10 mouse cellular contexts compared by ENCODE assay signal in the genomic region with DNA sequence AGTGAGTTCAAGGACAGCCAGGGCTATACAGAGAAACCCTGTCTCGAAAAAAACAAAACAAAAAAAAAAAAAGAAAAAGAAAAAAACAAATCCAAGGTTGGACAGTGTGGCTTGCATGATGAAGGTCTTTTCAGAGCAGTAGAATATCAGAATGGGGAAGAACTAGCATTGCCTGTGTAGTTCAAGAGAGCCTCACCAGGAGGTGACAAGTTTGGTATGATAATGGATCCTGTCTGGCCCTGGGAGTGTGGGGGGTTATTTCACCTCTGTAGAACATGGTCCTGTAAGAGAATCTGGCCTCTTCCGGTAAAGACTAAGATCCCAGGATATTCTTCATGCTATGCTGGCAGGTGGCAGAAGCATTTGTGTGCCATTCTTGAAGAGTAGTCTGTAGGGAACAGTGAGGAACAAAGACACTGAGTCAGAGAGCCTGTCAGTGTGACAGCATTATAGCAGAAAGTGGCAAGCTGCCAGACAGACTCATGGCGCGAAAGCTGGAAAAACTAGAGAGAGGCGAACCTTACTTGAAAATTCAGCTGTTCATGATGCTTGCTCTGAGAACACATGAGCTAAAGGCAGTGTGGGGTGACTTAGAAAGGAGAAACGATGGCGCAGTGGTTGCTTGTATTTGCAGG. TPM values are rescaled to one million over a fixed set of nuclear protein-coding genes. Genes with fewer than 3 reads are reported as not detected.
DNase-seq lines count a peak whose midpoint lies in the region; ATAC-seq and TF ChIP-seq lines count a peak whose summit lies in the region.
"Had no signal": no experiment of that assay in that cellular context is flagged by ENCODE, and none has a peak within 500 bp of the region (broad histone marks: within the 10 kb centered on the region; RNA-seq: fewer than 3 reads in every experiment).

No protein-coding gene starts in this region.

- H3K9ac ChIP-seq in midbrain, embryonic 16.5 days (ENCODE audit: low read depth, low read length), result no peak overlapping the region
- H3K9ac ChIP-seq: liver, embryonic 15.5 days had no signal

- H3K4me2 ChIP-seq in midbrain, embryonic 16.5 days (ENCODE audit: low read length), result no peak overlapping the region
- H3K4me2 ChIP-seq: liver, embryonic 15.5 days had no signal

- TF ChIP-seq CTCF in brain, embryonic 14.5 days (IDR thresholded peaks at IDR 0.05; ENCODE audit: borderline replicate concordance, extremely low read depth, insufficient read depth, insufficient read length), result no peak

- intact Hi-C loops in heart, postnatal 14 days (cut with DNase I), result no loop called here

- 58% methylated on average over 7 of the region's 7 CpGs for WGBS in midbrain, embryonic 16.5 days

- H3K27me3 ChIP-seq in midbrain, embryonic 16.5 days (ENCODE audit: control insufficient read depth, insufficient read depth, low read depth, low read length), result no peaks in the 10 kb centered on the region
- H3K27me3 ChIP-seq: liver, embryonic 15.5 days had no signal

- ATAC-seq in midbrain, embryonic 16.5 days, result no peak

- no peak overlapping the region for H3K4me3 ChIP-seq in midbrain, embryonic 16.5 days (ENCODE audit: low read depth, low read length)
- H3K4me3 ChIP-seq: liver, embryonic 15.5 days had no signal

- H3K27ac ChIP-seq in midbrain, embryonic 16.5 days (ENCODE audit: low read length), result peak overlapping the region; percentile 39; the same call in 1 of the 2 replicates
- H3K27ac ChIP-seq: liver, embryonic 15.5 days had no signal

- peaks cover 8% of the 10 kb centered on the region; the same call in 1 of the 2 replicates for H3K36me3 ChIP-seq in midbrain, embryonic 16.5 days (ENCODE audit: control insufficient read depth, insufficient read depth, low read length)

- no peaks in the 10 kb centered on the region for H3K9me3 ChIP-seq in midbrain, embryonic 16.5 days (replicated peaks; ENCODE audit: control insufficient read depth, low read length, poor library complexity, severe bottlenecking)
- H3K9me3 ChIP-seq: liver, embryonic 15.5 days had no signal

- no peak for TF ChIP-seq POLR2A in brain, embryonic 14.5 days (IDR thresholded peaks at IDR 0.05; ENCODE audit: borderline replicate concordance, extremely low read depth, insufficient read depth, insufficient read length, poor library complexity, severe bottlenecking)

- 0 out of 2 replicates have a peak, but pooled peaks cover 2% of the 10 kb centered on the region for H3K4me1 ChIP-seq in midbrain, embryonic 16.5 days (ENCODE audit: control insufficient read depth, insufficient read depth, low read length)
- H3K4me1 ChIP-seq: liver, embryonic 15.5 days had no signal

- DNase-seq in heart, postnatal 4 days, result peak; percentile 32
- no peak for DNase-seq in heart, postnatal 14 days
- peak; percentile 90 for DNase-seq in brain, embryonic 14.5 days (ENCODE audit: low read depth)
- DNase-seq in layer of hippocampus, adult 9-10 months (ENCODE audit: low spot score), result peak; percentile 61
- no peak for DNase-seq in gastrocnemius, postnatal 25 days
- DNase-seq in urinary bladder, adult 2 months (ENCODE audit: low spot score), result no peak
- DNase-seq in ovary, postnatal 36 days (ENCODE audit: low spot score), result no peak
- DNase-seq: kidney, adult 11 months had no signal

RNA-seq across cellular contexts. Expression of a gene that starts 58.8 kb away (rescaled TPM):
- 10 to 100 TPM; 36.7 to 39.2 TPM for total RNA-seq in heart, postnatal 4 days (2021)
- 10 to 100 TPM; 31.8 to 33.6 TPM for total RNA-seq in heart, postnatal 14 days (2021)
- 10.2 and 13.5 TPM in 2 replicates for polyA plus RNA-seq in brain, embryonic 14.5 days (2012; rRNA removed)
- 6.1 and 6.7 TPM in 2 replicates for polyA plus RNA-seq in midbrain, embryonic 16.5 days (2015; fragmentation: Nextera tagmentation; extraction: Ambion mirVana)
- total RNA-seq in gastrocnemius, postnatal 25 days (2021), result 10 to 100 TPM; 12.1 to 14.9 TPM
- 22.2 and 25.8 TPM in 2 replicates for polyA plus RNA-seq in urinary bladder, adult 2 months (2012; rRNA removed)

Comparison
In these comparisons a context has a peak if more than half of its experiments do, and no peak if none do; other contexts are left out.
1. DNase-seq: peak in heart, postnatal 4 days (single experiment), brain, embryonic 14.5 days (single experiment) and layer of hippocampus, adult 9-10 months (single experiment); none in heart, postnatal 14 days (0 of 2), gastrocnemius, postnatal 25 days (single experiment), urinary bladder, adult 2 months (single experiment) and ovary, postnatal 36 days (single experiment).